Mouse (Mus musculus): ENCODE measurements around the gene Gid8. TPM values are rescaled to one million over a fixed set of nuclear protein-coding genes. Genes with fewer than 3 reads are reported as not detected.
"Not testable (repeated sequence)": the region's sequence is repeated elsewhere in the genome, so short reads cannot be mapped to it uniquely, and the experiment has no call there.

The Gid8 gene
- total RNA-seq, 2 experiments from 2014 or later = 102 to 144 TPM

- ATAC-seq (replicated peaks; ENCODE audit: low FRiP score, low TSS enrichment, poor library complexity, severe bottlenecking) = no peak
These were observed 3.9 kb upstream of the Gid8 start for GRCm38 (mm10) chr2:180705975-180706374.

GRCm38 (mm10) chr2:180709023-180709922 lies 644 bp upstream of the Gid8 start:
- 0 out of 2 replicates have a peak, but pooled peaks have one; percentile 1 for ATAC-seq (replicated peaks; ENCODE audit: low FRiP score, low TSS enrichment, poor library complexity, severe bottlenecking)

- no peak for ATAC-seq (replicated peaks; ENCODE audit: low FRiP score, low TSS enrichment, poor library complexity, severe bottlenecking)
These were observed 599 bp downstream of the Gid8 start for GRCm38 (mm10) chr2:180710276-180711155.

GRCm38 (mm10) chr2:180711527-180711926 lies 1.6 kb downstream of the Gid8 start:
- no peak for ATAC-seq (replicated peaks; ENCODE audit: low FRiP score, low TSS enrichment, poor library complexity, severe bottlenecking)

- ATAC-seq (replicated peaks; ENCODE audit: low FRiP score, low TSS enrichment, poor library complexity, severe bottlenecking) = peak; percentile 87
These were observed 2.2 kb downstream of the Gid8 start for GRCm38 (mm10) chr2:180712037-180712689.

- not testable (repeated sequence) for ATAC-seq (replicated peaks; ENCODE audit: low FRiP score, low TSS enrichment, poor library complexity, severe bottlenecking)
These were observed 12.8 kb downstream of the Gid8 start for GRCm38 (mm10) chr2:180722748-180723147.

- ATAC-seq (replicated peaks; ENCODE audit: low FRiP score, low TSS enrichment, poor library complexity, severe bottlenecking) = no peak
These were observed 13.9 kb downstream of the Gid8 start for GRCm38 (mm10) chr2:180723865-180724264.

- ATAC-seq (replicated peaks; ENCODE audit: low FRiP score, low TSS enrichment, poor library complexity, severe bottlenecking) = peak; percentile 90
These were observed 14.9 kb downstream of the Gid8 start, which contains the start of gene Slc17a9 for GRCm38 (mm10) chr2:180724585-180725413. Gene Slc17a9, plus strand, starts transcription at chr2:180725263.

GRCm38 (mm10) chr2:180725414-180725778 lies 15.5 kb downstream of the Gid8 start:
- ATAC-seq (replicated peaks; ENCODE audit: low FRiP score, low TSS enrichment, poor library complexity, severe bottlenecking) = peak; percentile 27

- 0 out of 2 replicates have a peak, but pooled peaks have one; percentile 5 for ATAC-seq (replicated peaks; ENCODE audit: low FRiP score, low TSS enrichment, poor library complexity, severe bottlenecking)
These were observed 16.1 kb downstream of the Gid8 start for GRCm38 (mm10) chr2:180725856-180726629.

- 0 out of 2 replicates have a peak, but pooled peaks have one; percentile 23 for ATAC-seq (replicated peaks; ENCODE audit: low FRiP score, low TSS enrichment, poor library complexity, severe bottlenecking)
These were observed 16.9 kb downstream of the Gid8 start for GRCm38 (mm10) chr2:180726658-180727442.

- ATAC-seq (replicated peaks; ENCODE audit: low FRiP score, low TSS enrichment, poor library complexity, severe bottlenecking) = no peak
These were observed 17.7 kb downstream of the Gid8 start for GRCm38 (mm10) chr2:180727613-180728021.

- no peak for ATAC-seq (replicated peaks; ENCODE audit: low FRiP score, low TSS enrichment, poor library complexity, severe bottlenecking)
These were observed 21.1 kb downstream of the Gid8 start for GRCm38 (mm10) chr2:180731036-180731435.

- peak; percentile 68 for ATAC-seq (replicated peaks; ENCODE audit: low FRiP score, low TSS enrichment, poor library complexity, severe bottlenecking)
These were observed 22.1 kb downstream of the Gid8 start for GRCm38 (mm10) chr2:180731984-180732383.

GRCm38 (mm10) chr2:180735232-180735631 lies 25.3 kb downstream of the Gid8 start:
- no peak for ATAC-seq (replicated peaks; ENCODE audit: low FRiP score, low TSS enrichment, poor library complexity, severe bottlenecking)

GRCm38 (mm10) chr2:180737984-180738383 lies 28.1 kb downstream of the Gid8 start:
- ATAC-seq (replicated peaks; ENCODE audit: low FRiP score, low TSS enrichment, poor library complexity, severe bottlenecking) = no peak

- ATAC-seq (replicated peaks; ENCODE audit: low FRiP score, low TSS enrichment, poor library complexity, severe bottlenecking) = no peak
These were observed 30.4 kb downstream of the Gid8 start for GRCm38 (mm10) chr2:180740349-180740748.
